25 mouse cellular contexts compared by ENCODE assay signal in genomic region chr3:156931011-156931410, GRCm38 (mm10).
DNase-seq lines count a peak whose midpoint lies in the region; ATAC-seq and TF ChIP-seq lines count a peak whose summit lies in the region.
"Had no signal": no experiment of that assay in that cellular context is flagged by ENCODE, and none has a peak within 500 bp of the region (broad histone marks: within the 10 kb centered on the region; RNA-seq: fewer than 3 reads in every experiment).

No protein-coding gene starts in this region.

- H3K4me2 ChIP-seq in intestine, embryonic 15.5 days (replicated peaks) = no peak overlapping the region
- no peak overlapping the region for H3K4me2 ChIP-seq in intestine, postnatal 0 days (replicated peaks; ENCODE audit: low read depth)
- H3K4me2 ChIP-seq: embryonic facial prominence, embryonic 13.5 days; embryonic facial prominence, embryonic 15.5 days; forebrain, embryonic 12.5 days had no signal

- peak overlapping the region; percentile 55 for H3K27ac ChIP-seq in cerebellum, adult 2 months (ENCODE audit: insufficient read depth, low read length)
- H3K27ac ChIP-seq in intestine, embryonic 15.5 days = no peak overlapping the region
- no peak overlapping the region for H3K27ac ChIP-seq in intestine, postnatal 0 days (ENCODE audit: low read depth, low read length)
- H3K27ac ChIP-seq: embryonic facial prominence, embryonic 13.5 days; embryonic facial prominence, embryonic 15.5 days; forebrain, embryonic 10.5 days; forebrain, embryonic 12.5 days had no signal

- 97% methylated on average over 2 of the region's 2 CpGs for WGBS in cerebellum, adult 2 months
- WGBS in intestine, embryonic 15.5 days = 72% methylated on average over 2 of the region's 2 CpGs
- 41% methylated on average over 2 of the region's 2 CpGs for WGBS in intestine, postnatal 0 days

- H3K36me3 ChIP-seq in intestine, embryonic 15.5 days = no peaks in the 10 kb centered on the region
- no peaks in the 10 kb centered on the region for H3K36me3 ChIP-seq in intestine, postnatal 0 days (ENCODE audit: control insufficient read depth, insufficient read depth)
- H3K36me3 ChIP-seq: embryonic facial prominence, embryonic 13.5 days; embryonic facial prominence, embryonic 15.5 days; forebrain, embryonic 10.5 days; forebrain, embryonic 12.5 days; G1E had no signal

- H3K9ac ChIP-seq in intestine, embryonic 15.5 days = no peak overlapping the region
- H3K9ac ChIP-seq in intestine, postnatal 0 days (ENCODE audit: low read depth, low read length) = no peak overlapping the region
- H3K9ac ChIP-seq: embryonic facial prominence, embryonic 13.5 days; embryonic facial prominence, embryonic 15.5 days; forebrain, embryonic 12.5 days had no signal

- no peak for DNase-seq in cerebellum, adult 2 months
- no peak for DNase-seq in cerebellum, postnatal 36 days
- DNase-seq in embryo, embryonic 9.5 days (ENCODE audit: extremely low spot score) = no peak
- DNase-seq: adrenal gland, adult 8-10 months; adrenal gland, postnatal 14 days; adrenal gland, postnatal 36 days; B cell, adult 2 months; cerebellum, adult 11-12 months; cerebellum, adult 8-10 months; cerebellum, adult 9-11 months; cerebellum, postnatal 14 days had no signal

- TF ChIP-seq CTCF in cerebellum, adult 2 months (IDR thresholded peaks at IDR 0.05; ENCODE audit: borderline replicate concordance, insufficient read depth, low read depth, low read length) = no peak
- no peak for TF ChIP-seq CTCF in intestine, postnatal 0 days (IDR thresholded peaks at IDR 0.05; ENCODE audit: low read depth)

- peaks cover 50% of the 10 kb centered on the region for H3K4me1 ChIP-seq in cerebellum, adult 2 months (ENCODE audit: control insufficient read depth, insufficient read depth, low read length)
- H3K4me1 ChIP-seq in intestine, embryonic 15.5 days (replicated peaks) = no peaks in the 10 kb centered on the region
- no peaks in the 10 kb centered on the region for H3K4me1 ChIP-seq in intestine, postnatal 0 days (replicated peaks; ENCODE audit: control insufficient read depth, insufficient read depth, low read length)
- H3K4me1 ChIP-seq: forebrain, embryonic 10.5 days; forebrain, embryonic 12.5 days had no signal

- no peak overlapping the region for H3K4me3 ChIP-seq in cerebellum, adult 2 months (replicated peaks; ENCODE audit: insufficient read depth, low read depth, low read length)
- no peak overlapping the region for H3K4me3 ChIP-seq in intestine, embryonic 15.5 days (replicated peaks)
- H3K4me3 ChIP-seq in intestine, postnatal 0 days (ENCODE audit: low read depth, low read length) = no peak overlapping the region
- H3K4me3 ChIP-seq: embryonic facial prominence, embryonic 13.5 days; embryonic facial prominence, embryonic 15.5 days; erythroblast, embryonic 14.5 days; forebrain, embryonic 10.5 days; forebrain, embryonic 12.5 days had no signal

- H3K27me3 ChIP-seq in cerebellum, adult 2 months (ENCODE audit: control insufficient read depth, insufficient read depth, low read length) = no peaks in the 10 kb centered on the region
- H3K27me3 ChIP-seq in intestine, embryonic 15.5 days (replicated peaks) = no peaks in the 10 kb centered on the region
- H3K27me3 ChIP-seq in intestine, postnatal 0 days (replicated peaks; ENCODE audit: control insufficient read depth, insufficient read depth, low read length) = no peaks in the 10 kb centered on the region
- H3K27me3 ChIP-seq: CH12.LX; embryonic facial prominence, embryonic 13.5 days; embryonic facial prominence, embryonic 15.5 days; forebrain, embryonic 12.5 days; Patski had no signal

- 0 out of 2 replicates have a peak, but pooled peaks have one; percentile 42 for ATAC-seq in intestine, embryonic 15.5 days
- peak; percentile 91 for ATAC-seq in intestine, postnatal 0 days
- ATAC-seq: activated CD4-positive, CD25-positive, alpha-beta regulatory T cell, adult 4 months; CD4-positive, CD25-positive, alpha-beta regulatory T cell, adult 4 months; forebrain, embryonic 14.5 days; forebrain, embryonic 16.5 days; Patski had no signal

- H3K9me3 ChIP-seq in intestine, embryonic 15.5 days = no peaks in the 10 kb centered on the region
- H3K9me3 ChIP-seq in intestine, postnatal 0 days (ENCODE audit: control insufficient read depth) = no peaks in the 10 kb centered on the region
- H3K9me3 ChIP-seq: embryonic facial prominence, embryonic 13.5 days; embryonic facial prominence, embryonic 15.5 days; forebrain, embryonic 10.5 days; forebrain, embryonic 12.5 days had no signal

- no peak for TF ChIP-seq POLR2A in cerebellum, adult 2 months (IDR thresholded peaks at IDR 0.05; ENCODE audit: borderline replicate concordance, insufficient read depth, low read length)
